Mouse (Mus musculus) heart, adult 2 months (tissue): Measurements from ENCODE around the gene Med13l. TPM values are rescaled to one million over a fixed set of nuclear protein-coding genes. Genes with fewer than 3 reads are reported as not detected.

Source experiments
- DNase-seq, 2 experiments: peaks; one replicate each; pipeline ENCODE4 v3.0.0; 2021
- H3K27ac ChIP-seq: fragments of 200-600 bp; 2 replicates; pipeline ENCODE4 v1.8.1; 2022
- H3K27me3 ChIP-seq: fragments of 200-500 bp; 2 replicates; pipeline ENCODE4 v1.6.1; 2012; ENCODE audit warnings: mild to moderate bottlenecking, low read length, inconsistent platforms, mixed read lengths; ENCODE audit not compliant: control insufficient read depth, insufficient read depth
- H3K36me3 ChIP-seq: fragments of 200-500 bp; 2 replicates; pipeline ENCODE4 v1.6.1; 2012; ENCODE audit warnings: low read length, inconsistent platforms; ENCODE audit not compliant: control insufficient read depth, insufficient read depth
- H3K4me1 ChIP-seq: fragments of 200-500 bp; 2 replicates; pipeline ENCODE4 v1.6.1; 2011; ENCODE audit warnings: low read length; ENCODE audit not compliant: control insufficient read depth, insufficient read depth
- H3K4me3 ChIP-seq: fragments of 200-600 bp; 2 replicates; pipeline ENCODE4 v1.8.1; 2022
- H3K79me2 ChIP-seq: fragments of 200-500 bp; replicated peaks from 2 replicates; pipeline ENCODE4 v1.6.1; 2012; ENCODE audit warnings: mild to moderate bottlenecking, inconsistent platforms, low read length, moderate library complexity, mixed read lengths; ENCODE audit not compliant: control insufficient read depth, insufficient read depth
- H3K9ac ChIP-seq: fragments of 200-500 bp; 2 replicates; pipeline ENCODE4 v1.6.1; 2012; ENCODE audit warnings: low read depth, mild to moderate bottlenecking, control low read depth, inconsistent platforms, low read length, mixed read lengths
- CTCF ChIP-seq: fragments of 200-600 bp; IDR thresholded peaks from 2 replicates; pipeline ENCODE4 v1.8.1; 2022; ENCODE audit warnings: antibody characterized with exemption, mild to moderate bottlenecking, moderate library complexity
- EP300 ChIP-seq: fragments of 200-500 bp; IDR thresholded peaks from 2 replicates; pipeline ENCODE4 v1.6.1; 2011; ENCODE audit warnings: low read depth, low read length, control low read depth; ENCODE audit not compliant: insufficient read depth
- POLR2A ChIP-seq: fragments of 200-500 bp; IDR thresholded peaks from 2 replicates; pipeline ENCODE4 v1.6.1; 2011; ENCODE audit warnings: mild to moderate bottlenecking, low read depth, low read length, control low read depth; ENCODE audit not compliant: insufficient read depth
- WGBS: fragments of 180-500 bp; shearing (Covaris S2); methylation state at CpG from one replicate; pipeline ENCODE4 v1.1.7; 2018; 5-methylcytosine and 5-hydroxymethylcytosine counted together
- intact Hi-C: fragments of 180-260 bp; cut with DNase I; formaldehyde crosslinking; loops from one replicate; pipeline ENCODE4 v1.15.1; 2025
- polyA plus RNA-seq: library from polyadenylated mRNA; depleted of rRNA; stranded (reverse); fragments of >200 nt; gene quantifications from 2 replicates; pipeline ENCODE4 v1.2.3, GENCODE M21; 2012
- total RNA-seq, 2 experiments: library from RNA; stranded (reverse); gene quantifications; 2 replicates each; pipeline ENCODE4 v1.2.3; 2021

Gene Med13l
- total and polyA plus RNA-seq, 3 experiments = 11.0 to 30.8 (median 29.9) TPM

- no peak for DNase-seq
- Histone ChIP-seq H3K36me3 (peaks cover 2% of the 10 kb centered on the region; the same call in 1 of the 2 replicates), H3K27ac (no peak overlapping the region), H3K27me3 (no peaks in the 10 kb centered on the region), H3K4me1 (peaks cover 20% of the 10 kb centered on the region), H3K9ac (no peak overlapping the region), H3K79me2 (peaks cover 11% of the 10 kb centered on the region), H3K4me3 (no peak overlapping the region)
- intact Hi-C loops = no loop called here
- WGBS = 84% methylated on average over 4 of the region's 4 CpGs
- no peak for TF ChIP-seq EP300
- no peak for TF ChIP-seq POLR2A
- no peak for TF ChIP-seq CTCF
These were observed 67.7 kb downstream of the Med13l start for GRCm38 (mm10) chr5:118628211-118628610.

DNA sequence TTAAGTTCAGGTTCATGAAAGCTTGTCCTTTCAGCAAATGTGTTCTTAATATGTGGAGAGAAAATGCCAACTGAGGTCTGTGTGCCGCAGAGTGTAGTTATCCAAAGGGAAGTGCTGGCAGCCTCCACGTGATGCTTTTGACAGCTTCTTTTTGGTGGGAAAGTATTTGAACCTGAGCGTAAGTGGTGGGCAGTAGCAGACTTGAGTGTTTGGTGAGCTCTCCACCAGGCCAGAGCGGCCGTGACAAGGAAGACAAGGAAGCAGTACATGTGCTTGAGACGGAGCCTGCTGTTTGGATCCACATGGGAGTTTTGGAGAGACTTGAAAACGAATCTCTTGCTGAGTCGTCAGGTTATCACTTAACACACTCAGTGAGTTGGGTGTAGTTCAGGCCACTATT, 71.9 kb downstream of the Med13l start:
- H3K9ac ChIP-seq = no peak overlapping the region
- H3K27me3 ChIP-seq = no peaks in the 10 kb centered on the region
- intact Hi-C loops = no loop called here
- no peaks in the 10 kb centered on the region for H3K36me3 ChIP-seq
- peaks cover 23% of the 10 kb centered on the region for H3K4me1 ChIP-seq
- H3K79me2 ChIP-seq = peaks cover 2% of the 10 kb centered on the region; the same call in 1 of the 2 replicates
- TF ChIP-seq POLR2A = no peak
- no peak for TF ChIP-seq CTCF
- TF ChIP-seq EP300 = no peak
- 69% methylated on average over 8 of the region's 8 CpGs for WGBS
- no peak overlapping the region for H3K4me3 ChIP-seq
- DNase-seq = no peak
- no peak overlapping the region for H3K27ac ChIP-seq

- H3K27me3 ChIP-seq = no peaks in the 10 kb centered on the region
- H3K4me3 ChIP-seq = no peak overlapping the region
- peaks cover 25% of the 10 kb centered on the region for H3K4me1 ChIP-seq
- no peak for TF ChIP-seq POLR2A
- TF ChIP-seq CTCF = no peak
- TF ChIP-seq EP300 = no peak
- no peak overlapping the region for H3K27ac ChIP-seq
- no peak overlapping the region for H3K9ac ChIP-seq
- DNase-seq = no peak
- H3K36me3 ChIP-seq = no peaks in the 10 kb centered on the region
- WGBS = 52% methylated on average over 8 of the region's 8 CpGs
- H3K79me2 ChIP-seq = peaks cover 2% of the 10 kb centered on the region; the same call in 1 of the 2 replicates
- intact Hi-C loops = no loop called here
These were observed 72.6 kb downstream of the Med13l start for GRCm38 (mm10) chr5:118633106-118633505.

DNA sequence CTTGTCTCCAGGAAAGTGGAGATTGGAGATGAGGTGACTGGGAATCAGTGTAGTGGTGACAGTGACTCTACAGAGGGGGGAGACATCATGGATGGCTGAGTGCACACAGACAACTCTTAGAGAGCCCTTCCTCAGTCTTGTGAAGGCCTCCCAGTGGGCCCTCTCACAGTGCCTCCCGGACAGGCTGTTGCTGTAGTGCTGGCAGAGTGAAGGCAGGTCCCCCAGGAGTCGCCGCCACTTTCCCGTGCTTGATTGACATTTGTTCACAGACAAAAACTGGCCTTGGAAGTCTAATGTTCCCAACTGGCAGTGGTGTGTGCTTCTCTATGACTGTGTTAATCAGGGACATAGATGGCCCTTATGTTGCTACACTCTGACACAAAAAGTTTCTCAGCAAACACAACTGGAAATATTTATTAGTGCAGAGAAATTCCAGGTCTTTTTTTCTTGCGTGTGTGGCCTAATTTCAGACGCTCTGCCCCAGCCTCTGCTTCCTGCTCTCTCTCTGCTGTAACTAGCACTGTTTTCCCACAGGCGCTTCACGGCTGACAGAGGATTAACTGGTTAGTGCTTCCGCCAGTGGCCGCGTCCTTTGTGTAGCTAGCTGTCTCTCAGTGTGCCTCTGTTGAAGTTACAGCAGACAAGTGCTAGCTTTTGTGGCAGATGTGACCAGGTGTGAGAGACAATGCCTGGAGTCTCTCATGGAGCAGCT, 75.2 kb downstream of the Med13l start:
- H3K27ac ChIP-seq = no peak overlapping the region; the same call in 1 of the 2 replicates
- no peaks in the 10 kb centered on the region for H3K27me3 ChIP-seq
- no peak for DNase-seq
- no peak for TF ChIP-seq POLR2A
- no peak for TF ChIP-seq CTCF
- TF ChIP-seq EP300 = no peak
- peaks cover 7% of the 10 kb centered on the region; the same call in 1 of the 2 replicates for H3K79me2 ChIP-seq
- H3K9ac ChIP-seq = no peak overlapping the region
- intact Hi-C loops = loop anchor here (5.0 kb wide), 1 partner anchor 33 kb away; no protein-coding TSS in a partner anchor
- H3K4me3 ChIP-seq = no peak overlapping the region
- H3K4me1 ChIP-seq = peaks cover 31% of the 10 kb centered on the region
- 18% methylated on average over 11 of the region's 11 CpGs for WGBS
- H3K36me3 ChIP-seq = no peaks in the 10 kb centered on the region

DNA sequence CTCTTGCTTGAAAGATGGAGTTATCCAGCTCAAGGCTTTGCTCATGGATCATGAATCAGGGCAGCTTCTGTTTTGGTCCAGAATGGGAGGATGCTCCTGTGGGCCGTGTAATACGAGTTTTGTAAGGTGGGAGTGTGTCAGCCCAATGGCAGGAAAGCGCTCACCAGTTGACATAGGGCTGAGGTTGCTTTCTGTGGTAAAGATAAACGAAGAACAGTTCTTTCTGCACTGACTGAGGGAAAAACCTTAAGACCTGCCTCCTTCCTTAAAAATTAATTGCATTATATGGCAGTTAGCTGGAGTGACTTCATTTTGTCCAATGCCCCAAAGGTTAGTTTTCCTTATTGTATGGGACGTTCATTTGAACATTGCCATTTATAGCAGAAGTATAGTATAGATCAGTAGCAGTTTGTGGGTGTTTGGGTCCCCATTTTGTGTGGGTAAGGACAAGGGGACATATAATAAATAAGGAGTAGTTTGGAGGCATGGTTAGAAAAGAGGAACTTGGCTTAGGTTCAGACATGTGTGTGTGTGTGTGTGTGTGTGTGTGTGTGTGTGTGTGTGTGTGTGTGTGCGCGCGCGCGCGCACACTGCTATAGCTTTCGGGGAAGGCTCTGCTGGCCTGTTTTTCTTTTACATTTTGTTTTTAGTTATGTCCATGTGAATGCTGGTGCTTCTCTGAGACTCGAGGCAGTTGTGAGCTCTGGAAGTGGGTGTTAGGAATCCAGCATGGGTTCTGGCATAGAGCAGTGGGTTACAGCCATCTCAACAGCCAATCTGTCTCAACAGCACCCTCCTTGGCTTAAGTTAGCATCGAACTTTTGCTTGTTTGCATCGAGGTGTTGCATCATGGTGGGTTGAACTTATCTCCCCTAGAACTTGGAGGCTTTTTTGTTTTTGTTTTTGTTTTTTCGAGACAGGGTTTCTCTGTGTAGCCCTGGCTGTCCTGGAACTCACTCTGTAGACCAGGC, 76.2 kb downstream of the Med13l start:
- Histone ChIP-seq H3K9ac (no peak overlapping the region), H3K4me3 (no peak overlapping the region), H3K4me1 (peaks cover 28% of the 10 kb centered on the region), H3K79me2 (peaks cover 7% of the 10 kb centered on the region), H3K27me3 (no peaks in the 10 kb centered on the region), H3K36me3 (no peaks in the 10 kb centered on the region), H3K27ac (no peak overlapping the region)
- no peak for DNase-seq
- WGBS = 86% methylated on average over 16 of the region's 16 CpGs
- intact Hi-C loops = loop anchor here (5.0 kb wide), 1 partner anchor 34 kb away; no protein-coding TSS in a partner anchor
- TF ChIP-seq CTCF = no peak
- no peak for TF ChIP-seq POLR2A
- no peak for TF ChIP-seq EP300

DNA sequence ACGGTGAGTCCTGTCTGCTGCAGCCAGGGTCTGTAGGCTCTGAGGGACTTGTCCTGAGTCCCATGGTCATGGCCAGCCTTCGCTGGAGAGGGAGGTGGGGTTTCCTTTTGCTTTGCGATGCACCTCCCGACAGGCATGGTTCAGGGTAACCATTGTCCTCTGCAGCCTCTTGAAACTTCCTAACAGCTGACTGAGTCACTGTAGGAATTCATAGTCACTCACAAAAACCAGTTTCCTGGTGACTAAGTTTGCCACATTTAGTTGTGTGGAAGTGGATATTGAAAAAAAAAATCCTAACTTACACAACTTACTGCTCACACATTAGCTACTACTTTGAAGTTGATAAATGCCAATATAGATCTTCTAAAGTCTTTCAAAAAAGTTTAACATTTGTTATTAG, 77.5 kb downstream of the Med13l start:
- Histone ChIP-seq H3K4me1 (peaks cover 28% of the 10 kb centered on the region), H3K79me2 (peaks cover 9% of the 10 kb centered on the region), H3K27ac (no peak overlapping the region), H3K4me3 (no peak overlapping the region), H3K9ac (no peak overlapping the region), H3K36me3 (no peaks in the 10 kb centered on the region), H3K27me3 (no peaks in the 10 kb centered on the region)
- TF ChIP-seq POLR2A (no peak), EP300 (no peak), CTCF (no peak)
- DNase-seq = no peak
- WGBS = 57% methylated on average over 4 of the region's 4 CpGs
- intact Hi-C loops = loop anchor here (5.0 kb wide), 1 partner anchor 36 kb away; no protein-coding TSS in a partner anchor
